8 mouse cellular contexts compared by ENCODE assay signal in the genomic region with DNA sequence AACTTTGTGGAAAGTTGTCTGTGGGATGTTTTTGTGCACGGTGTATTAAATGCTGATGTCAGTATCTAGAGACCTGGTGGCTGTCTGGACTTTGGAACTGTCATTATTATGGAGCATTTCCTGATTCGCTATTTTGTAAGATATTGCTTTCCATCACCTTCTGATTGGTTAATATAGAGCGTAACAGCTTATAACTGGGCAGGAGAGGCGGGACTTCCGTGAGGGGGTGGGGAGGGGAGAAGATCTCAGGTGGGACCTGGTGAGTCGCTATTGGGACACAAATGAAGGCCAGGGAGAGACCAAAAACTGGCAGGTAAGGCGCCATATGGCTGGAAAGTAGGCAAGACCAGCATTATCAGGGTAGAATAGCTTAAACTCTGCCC. TPM values are rescaled to one million over a fixed set of nuclear protein-coding genes. Genes with fewer than 3 reads are reported as not detected.
DNase-seq lines count a peak whose midpoint lies in the region; ATAC-seq lines count a peak whose summit lies in the region.

No protein-coding gene starts in this region.

- ATAC-seq in cerebellum, adult (ENCODE audit: insufficient number of reproducible peaks, low FRiP score, low TSS enrichment): peak; percentile 51; the same call in 1 of the 2 replicates
- ATAC-seq in hindbrain, embryonic 12.5 days (ENCODE audit: low FRiP score): no peak
- peak; percentile 70 for ATAC-seq in liver, embryonic 11.5 days (replicated peaks; ENCODE audit: low FRiP score)
- ATAC-seq in stomach, embryonic 16.5 days (ENCODE audit: insufficient read depth, low FRiP score): peak; percentile 76; the same call in 1 of the 2 replicates

- 52% methylated on average over 7 of the region's 7 CpGs for WGBS in hindbrain, embryonic 12.5 days
- 47% methylated on average over 7 of the region's 7 CpGs for WGBS in liver, embryonic 11.5 days
- WGBS in stomach, embryonic 16.5 days: 58% methylated on average over 7 of the region's 7 CpGs

- no peaks in the 10 kb centered on the region for H3K9me3 ChIP-seq in hindbrain, embryonic 12.5 days (replicated peaks)
- H3K9me3 ChIP-seq in liver, embryonic 11.5 days (ENCODE audit: control insufficient read depth, low read length): no peaks in the 10 kb centered on the region
- H3K9me3 ChIP-seq in stomach, embryonic 16.5 days (replicated peaks; ENCODE audit: control insufficient read depth, low read length): no peaks in the 10 kb centered on the region

- no peaks in the 10 kb centered on the region for H3K36me3 ChIP-seq in hindbrain, embryonic 12.5 days
- no peaks in the 10 kb centered on the region for H3K36me3 ChIP-seq in liver, embryonic 11.5 days (ENCODE audit: control insufficient read depth, insufficient read depth, low read length)
- no peaks in the 10 kb centered on the region for H3K36me3 ChIP-seq in stomach, embryonic 16.5 days (ENCODE audit: control insufficient read depth, insufficient read depth, low read length)

- H3K4me3 ChIP-seq in hindbrain, embryonic 12.5 days: peak overlapping the region; percentile 18
- peak overlapping the region; percentile 27 for H3K4me3 ChIP-seq in liver, embryonic 11.5 days (ENCODE audit: low read depth, low read length)
- peak overlapping the region; percentile 25 for H3K4me3 ChIP-seq in stomach, embryonic 16.5 days (replicated peaks; ENCODE audit: low read length)

- H3K4me1 ChIP-seq in hindbrain, embryonic 12.5 days: peaks cover 17% of the 10 kb centered on the region
- H3K4me1 ChIP-seq in liver, embryonic 11.5 days (replicated peaks; ENCODE audit: control insufficient read depth, insufficient read depth, low read length): peaks cover 19% of the 10 kb centered on the region
- no peaks in the 10 kb centered on the region for H3K4me1 ChIP-seq in stomach, embryonic 16.5 days (ENCODE audit: control insufficient read depth, insufficient read depth, low read length)

- H3K4me2 ChIP-seq in hindbrain, embryonic 12.5 days (replicated peaks): peak overlapping the region; percentile 43
- peak overlapping the region; percentile 44 for H3K4me2 ChIP-seq in liver, embryonic 11.5 days
- peak overlapping the region; percentile 39 for H3K4me2 ChIP-seq in stomach, embryonic 16.5 days (ENCODE audit: low read depth, low read length)

- no peak for DNase-seq in cerebellum, adult 18-20 months
- DNase-seq in R1 (ENCODE audit: low read depth, low spot score): peak; percentile 88
- peak; percentile 51 for DNase-seq in liver, embryonic 11.5 days (ENCODE audit: low spot score)
- DNase-seq in layer of hippocampus, adult 18-20 months (ENCODE audit: low spot score in 2 of 2): no peak
- DNase-seq in urinary bladder, postnatal 14 days (ENCODE audit: low spot score): no peak

- no peaks in the 10 kb centered on the region; the same call in 1 of the 2 replicates for H3K27me3 ChIP-seq in hindbrain, embryonic 12.5 days
- H3K27me3 ChIP-seq in liver, embryonic 11.5 days (replicated peaks; ENCODE audit: control insufficient read depth, insufficient read depth, low read length): no peaks in the 10 kb centered on the region
- no peaks in the 10 kb centered on the region for H3K27me3 ChIP-seq in stomach, embryonic 16.5 days (ENCODE audit: control insufficient read depth, insufficient read depth, low read length)

- no peak overlapping the region for H3K27ac ChIP-seq in hindbrain, embryonic 12.5 days
- peak overlapping the region; percentile 11; the same call in 1 of the 2 replicates for H3K27ac ChIP-seq in liver, embryonic 11.5 days (ENCODE audit: low read depth, low read length)
- no peak overlapping the region for H3K27ac ChIP-seq in stomach, embryonic 16.5 days (ENCODE audit: low read length)

- no peak overlapping the region for H3K9ac ChIP-seq in hindbrain, embryonic 12.5 days
- no peak overlapping the region for H3K9ac ChIP-seq in liver, embryonic 11.5 days (ENCODE audit: low read depth, low read length)
- no peak overlapping the region for H3K9ac ChIP-seq in stomach, embryonic 16.5 days (ENCODE audit: low read length)

RNA-seq across cellular contexts. Expression of gene Anapc15-ps, which starts 7.8 kb away (rescaled TPM):
- not detected in 2 replicates for polyA plus RNA-seq in hindbrain, embryonic 12.5 days (2016; fragmentation: Nextera tagmentation; extraction: Ambion mirVana)
- polyA plus RNA-seq in liver, embryonic 11.5 days (2014; fragmentation: Nextera tagmentation; extraction: Ambion mirVana): not detected in 2 replicates
- 0.70 TPM in 1 of 2 replicates, not detected in the other for polyA plus RNA-seq in stomach, embryonic 16.5 days (2015; fragmentation: Nextera tagmentation; extraction: Ambion mirVana)
- total RNA-seq in layer of hippocampus, adult 18-20 months (2021): not detected

Comparison
In these comparisons a context has a peak if more than half of its experiments do, and no peak if none do; other contexts are left out.
1. DNase-seq: peak in R1 (single experiment) and liver, embryonic 11.5 days (single experiment); none in cerebellum, adult 18-20 months (0 of 2), layer of hippocampus, adult 18-20 months (0 of 2) and urinary bladder, postnatal 14 days (single experiment).
2. Peak in every context shown above with its lines, with median percentiles within 50 percentile points of each other: H3K4me2 ChIP-seq and H3K4me3 ChIP-seq.